Mouse (Mus musculus) C2C12 (cell line): ENCODE measurements around the gene Gm35315. TPM values are rescaled to one million over a fixed set of nuclear protein-coding genes. Genes with fewer than 3 reads are reported as not detected.
"Not testable (repeated sequence)": the region's sequence is repeated elsewhere in the genome, so short reads cannot be mapped to it uniquely, and the experiment has no call there.

ENCODE experiments used
- H3K27me3 ChIP-seq: one replicate; pipeline ENCODE4 v1.6.1; 2011; ENCODE audit not compliant: control insufficient read depth, insufficient read depth, insufficient read length
- H3K36me3 ChIP-seq: one replicate; pipeline ENCODE4 v1.6.1; 2011; ENCODE audit not compliant: control insufficient read depth, insufficient read depth
- H3K4me3 ChIP-seq: one replicate; pipeline ENCODE4 v1.5.1; 2011; ENCODE audit warnings: mild to moderate bottlenecking, control low read depth; ENCODE audit not compliant: poor library complexity, insufficient read depth, severe bottlenecking
- H3K79me2 ChIP-seq: one replicate; pipeline ENCODE4 v1.6.1; 2011; ENCODE audit not compliant: control insufficient read depth, insufficient read depth
- H3K79me3 ChIP-seq: one replicate; pipeline ENCODE4 v1.6.1; 2011; ENCODE audit warnings: low read depth, control low read depth
- H3ac ChIP-seq: one replicate; pipeline ENCODE3; 2011; ENCODE audit warnings: low read depth; ENCODE audit not compliant: control insufficient read depth, insufficient read length
- CEBPB ChIP-seq: IDR thresholded peaks from one replicate; pipeline ENCODE4 v1.6.1; 2011; ENCODE audit warnings: low read depth, mild to moderate bottlenecking, control low read depth, moderate library complexity
- CTCF ChIP-seq: IDR thresholded peaks from one replicate; pipeline ENCODE4 v1.5.1; 2011; ENCODE audit not compliant: control insufficient read depth, insufficient read depth, insufficient read length
- FOSL1 ChIP-seq: IDR thresholded peaks from one replicate; pipeline ENCODE4 v1.8.0; 2011; ENCODE audit warnings: mild to moderate bottlenecking, low read length; ENCODE audit not compliant: poor library complexity, insufficient read depth, severe bottlenecking
- MAX ChIP-seq: IDR thresholded peaks from one replicate; pipeline ENCODE4 v1.6.1; 2011; ENCODE audit warnings: mild to moderate bottlenecking, control low read depth
- MYOD1 ChIP-seq: IDR thresholded peaks from one replicate; pipeline ENCODE4 v1.6.1; 2011; ENCODE audit warnings: low read depth; ENCODE audit not compliant: control insufficient read depth, insufficient read length
- MYOG ChIP-seq: IDR thresholded peaks from one replicate; pipeline ENCODE4 v1.6.1; 2011; ENCODE audit not compliant: control insufficient read depth, insufficient read length; ENCODE audit errors: extremely low read depth
- USF1 ChIP-seq: IDR thresholded peaks from one replicate; pipeline ENCODE4 v1.6.1; 2011; ENCODE audit warnings: low read depth, mild to moderate bottlenecking, control low read depth, moderate library complexity
- polyA plus RNA-seq: library from polyadenylated mRNA; unstranded; fragments of >200 nt; fragmentation: generic; extraction: Trizol; gene quantifications from one replicate; pipeline ENCODE4 v1.2.1, GENCODE M21; 2012; ENCODE audit warnings: missing spikeins

Gm35315 gene
- polyA plus RNA-seq, 1 experiment, result 0.14 TPM

DNA sequence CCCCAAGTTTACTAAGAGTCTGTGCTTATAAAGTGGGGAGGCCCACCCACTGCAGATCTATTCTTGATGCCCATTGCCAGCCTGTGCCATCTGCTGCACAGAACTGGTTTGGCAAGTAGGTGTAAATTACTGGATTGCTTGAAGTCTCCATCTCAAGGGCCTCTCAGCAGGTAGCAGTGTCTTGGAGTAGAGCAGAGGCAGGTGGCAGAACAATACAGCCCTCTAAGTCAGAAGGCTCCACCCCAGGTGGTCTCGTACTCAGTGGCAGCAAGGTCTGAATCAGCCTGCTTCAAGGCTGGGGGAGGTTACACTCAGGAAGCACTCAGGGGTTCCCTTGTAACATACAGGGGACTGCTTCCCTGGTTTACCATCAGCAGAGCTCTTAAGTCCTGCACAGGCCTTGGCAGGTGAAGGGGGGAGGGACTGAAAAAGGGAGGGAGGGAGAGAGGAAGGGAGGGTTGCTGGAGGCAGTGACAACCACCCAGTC, 4.8 kb upstream of the Gm35315 start:
- H3K79me2 ChIP-seq, result no peaks in the 10 kb centered on the region
- TF ChIP-seq MYOG (no peak), MYOD1 (no peak), FOSL1 (no peak), CEBPB (no peak), CTCF (no peak), MAX (no peak), USF1 (no peak)
- peaks cover 11% of the 10 kb centered on the region for H3K36me3 ChIP-seq
- no peaks in the 10 kb centered on the region for H3K79me3 ChIP-seq
- H3K27me3 ChIP-seq, result no peaks in the 10 kb centered on the region
- no peak overlapping the region for H3K4me3 ChIP-seq
- H3ac ChIP-seq, result no peak overlapping the region

DNA sequence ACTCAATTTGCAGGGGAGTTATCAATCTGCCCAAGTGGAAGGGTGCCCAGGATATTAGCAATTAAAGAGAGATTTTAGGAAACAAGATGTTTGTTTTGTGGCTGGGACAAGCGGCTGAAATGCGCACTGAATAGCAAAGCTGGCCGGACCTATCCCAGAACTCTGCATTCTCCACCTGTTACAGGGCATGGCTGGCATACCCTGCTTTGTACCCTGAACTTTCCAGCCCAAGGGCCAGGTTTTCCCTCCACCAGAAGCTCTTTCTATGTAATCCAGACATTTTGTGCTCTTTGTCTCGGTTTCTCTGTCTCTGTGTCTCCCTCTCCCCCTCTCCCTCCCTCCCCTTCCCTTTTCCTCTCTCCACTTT, 610 bp upstream of the Gm35315 start:
- no peaks in the 10 kb centered on the region for H3K79me2 ChIP-seq
- peak overlapping the region; percentile 31 for H3K4me3 ChIP-seq
- TF ChIP-seq MYOG (no peak), USF1 (no peak), CTCF (no peak), MAX (no peak), FOSL1 (no peak), CEBPB (no peak), MYOD1 (no peak)
- H3K79me3 ChIP-seq, result no peaks in the 10 kb centered on the region
- no peaks in the 10 kb centered on the region for H3K36me3 ChIP-seq
- no peak overlapping the region for H3ac ChIP-seq
- H3K27me3 ChIP-seq, result no peaks in the 10 kb centered on the region

DNA sequence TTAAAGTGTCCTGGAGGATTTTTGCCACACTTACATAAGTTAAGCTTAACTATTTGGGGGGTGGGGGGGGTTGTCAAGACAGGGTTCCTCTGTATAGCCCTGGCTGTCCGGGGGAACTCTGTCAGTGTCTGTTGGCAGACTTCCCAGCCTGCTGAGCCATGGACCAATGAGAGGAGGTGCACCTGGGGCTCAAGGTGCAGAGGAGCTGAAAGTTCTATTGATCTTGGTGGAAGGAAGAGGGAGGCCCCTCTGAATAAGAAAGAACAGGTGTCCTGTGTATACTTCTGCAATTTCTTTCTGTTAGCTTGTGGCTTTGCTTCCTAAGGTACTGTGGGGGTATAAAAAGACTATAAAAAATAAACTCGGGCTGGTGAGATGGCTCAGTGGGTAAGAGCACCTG, 2.7 kb downstream of the Gm35315 start:
- Histone ChIP-seq H3K79me3 (no peaks in the 10 kb centered on the region), H3ac (no peak overlapping the region), H3K27me3 (no peaks in the 10 kb centered on the region), H3K4me3 (no peak overlapping the region), H3K79me2 (no peaks in the 10 kb centered on the region), H3K36me3 (no peaks in the 10 kb centered on the region)
- TF ChIP-seq CEBPB (no peak), MAX (no peak), USF1 (no peak), MYOD1 (no peak), CTCF (no peak), FOSL1 (no peak), MYOG (no peak)

DNA sequence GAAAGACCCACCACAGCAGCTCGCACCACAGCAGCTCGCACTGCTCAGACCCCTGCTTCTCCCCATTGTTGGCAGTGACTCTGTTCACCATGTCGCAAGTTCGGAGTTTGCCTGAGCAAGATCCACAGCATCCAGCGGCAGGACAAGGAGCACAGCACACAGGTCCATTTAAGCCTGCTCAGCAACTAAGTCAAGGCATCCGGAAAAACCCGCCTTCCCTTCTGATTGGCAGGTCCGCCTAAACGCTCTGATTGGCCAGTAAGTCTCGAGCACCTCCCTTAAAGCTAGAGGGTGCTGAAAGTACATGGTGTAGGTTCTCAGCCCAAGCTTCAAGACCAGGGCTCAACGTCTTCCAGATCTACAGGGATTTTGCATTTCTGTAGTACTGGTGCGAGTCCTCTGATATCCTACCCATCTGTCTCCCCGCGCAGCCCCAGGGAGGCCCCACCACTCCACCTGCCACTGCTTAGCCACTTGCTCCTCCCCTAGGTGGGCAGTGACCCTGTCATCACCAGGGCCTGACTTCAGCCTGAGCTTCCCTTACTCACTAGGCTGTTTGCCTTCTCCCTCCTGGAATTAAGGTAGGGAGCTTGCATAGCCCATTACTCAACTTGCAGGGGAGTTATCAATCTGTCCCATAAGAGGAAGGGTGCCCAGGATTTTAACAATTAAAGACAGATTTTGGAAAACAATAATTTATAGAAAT, 7.9 kb downstream of the Gm35315 start:
- Histone ChIP-seq H3K79me3 (no peaks in the 10 kb centered on the region), H3K79me2 (no peaks in the 10 kb centered on the region), H3K4me3 (no peak overlapping the region), H3K36me3 (no peaks in the 10 kb centered on the region), H3K27me3 (no peaks in the 10 kb centered on the region), H3ac (no peak overlapping the region)
- no peak for TF ChIP-seq MYOG
- TF ChIP-seq MYOD1, result no peak
- no peak for TF ChIP-seq MAX
- no peak for TF ChIP-seq USF1
- TF ChIP-seq CEBPB, result no peak
- no peak for TF ChIP-seq FOSL1
- no peak for TF ChIP-seq CTCF

DNA sequence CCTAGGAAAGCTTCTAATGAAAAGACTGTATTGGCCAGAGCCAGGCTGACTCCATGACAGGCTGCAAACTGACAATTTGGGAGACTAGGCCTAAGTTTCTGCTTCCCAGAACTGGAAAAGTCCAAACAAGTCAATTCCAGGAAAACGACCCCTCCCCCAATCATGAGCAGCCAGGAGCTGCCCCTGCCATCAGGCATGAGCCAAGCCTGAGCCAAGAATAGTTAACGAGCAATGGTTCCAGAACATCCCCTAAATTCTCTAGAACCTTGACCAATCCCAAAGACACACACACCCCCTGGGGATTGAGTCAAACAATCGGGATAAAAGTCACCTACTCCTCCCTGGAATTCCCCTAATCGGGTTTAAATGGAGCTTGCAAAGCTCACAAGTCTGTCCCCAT, 11.3 kb downstream of the Gm35315 start:
- no peak for TF ChIP-seq MAX
- TF ChIP-seq FOSL1, result no peak
- TF ChIP-seq MYOG, result no peak
- no peak for TF ChIP-seq USF1
- TF ChIP-seq CEBPB, result no peak
- TF ChIP-seq CTCF, result no peak
- no peak for TF ChIP-seq MYOD1
- Histone ChIP-seq H3K4me3 (no peak overlapping the region), H3K79me3 (no peaks in the 10 kb centered on the region), H3K27me3 (no peaks in the 10 kb centered on the region), H3K79me2 (no peaks in the 10 kb centered on the region), H3ac (no peak overlapping the region), H3K36me3 (no peaks in the 10 kb centered on the region)

DNA sequence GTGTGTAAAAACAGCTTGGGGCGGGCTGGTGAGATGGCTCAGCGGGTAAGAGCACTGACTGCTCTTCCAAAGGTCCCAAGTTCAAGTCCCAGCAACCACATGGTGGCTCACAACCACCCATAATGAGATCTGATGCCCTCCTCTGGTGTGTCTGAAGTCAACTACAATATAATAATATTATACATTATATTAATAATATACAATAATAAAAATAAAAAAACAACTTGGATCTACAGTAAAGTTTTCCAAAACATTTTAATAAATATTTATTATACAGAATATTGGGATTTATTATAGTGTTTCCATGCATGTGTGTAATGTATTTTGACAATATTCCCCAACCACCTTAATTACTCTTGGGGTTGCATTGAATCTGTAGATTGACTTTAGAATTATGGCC, 21.8 kb downstream of the Gm35315 start, which contains the start of gene Gm17655:
Gm17655 (minus strand) TSS at position 101 of the 400 bp plus-strand sequence.
- H3K36me3 ChIP-seq, H3ac ChIP-seq, H3K27me3 ChIP-seq, H3K4me3 ChIP-seq, H3K79me3 ChIP-seq, H3K79me2 ChIP-seq: not testable (repeated sequence)
